Mouse (Mus musculus): ENCODE results near the gene Add1. TPM values are rescaled to one million over a fixed set of nuclear protein-coding genes. Genes with fewer than 3 reads are reported as not detected.

Gene Add1
- polyA plus RNA-seq, 1 experiment from 2014 or later: 204 TPM

GRCm38 (mm10) chr5:34534776-34535581, 38.5 kb upstream of the Add1 start:
- Histone ChIP-seq H3K27me3 (no peaks in the 10 kb centered on the region), H3K36me3 (no peaks in the 10 kb centered on the region), H3K4me2 (replicated peaks) (no peak overlapping the region), H3K27ac (no peak overlapping the region), H3K9ac (replicated peaks) (no peak overlapping the region), H3K4me1 (replicated peaks) (no peaks in the 10 kb centered on the region), H3K9me3 (no peaks in the 10 kb centered on the region), H3K4me3 (replicated peaks) (no peak overlapping the region)
- no peak for ATAC-seq
- WGBS: 85% methylated on average over 5 of the region's 5 CpGs

- 87% methylated on average over 7 of the region's 7 CpGs for WGBS
- Histone ChIP-seq H3K9ac (replicated peaks) (no peak overlapping the region), H3K36me3 (no peaks in the 10 kb centered on the region), H3K27ac (no peak overlapping the region), H3K4me1 (replicated peaks) (no peaks in the 10 kb centered on the region), H3K27me3 (no peaks in the 10 kb centered on the region), H3K4me3 (replicated peaks) (no peak overlapping the region), H3K4me2 (replicated peaks) (no peak overlapping the region), H3K9me3 (no peaks in the 10 kb centered on the region)
- ATAC-seq: no peak
Observed at GRCm38 (mm10) chr5:34535831-34536230, 37.6 kb upstream of the Add1 start.

DNA sequence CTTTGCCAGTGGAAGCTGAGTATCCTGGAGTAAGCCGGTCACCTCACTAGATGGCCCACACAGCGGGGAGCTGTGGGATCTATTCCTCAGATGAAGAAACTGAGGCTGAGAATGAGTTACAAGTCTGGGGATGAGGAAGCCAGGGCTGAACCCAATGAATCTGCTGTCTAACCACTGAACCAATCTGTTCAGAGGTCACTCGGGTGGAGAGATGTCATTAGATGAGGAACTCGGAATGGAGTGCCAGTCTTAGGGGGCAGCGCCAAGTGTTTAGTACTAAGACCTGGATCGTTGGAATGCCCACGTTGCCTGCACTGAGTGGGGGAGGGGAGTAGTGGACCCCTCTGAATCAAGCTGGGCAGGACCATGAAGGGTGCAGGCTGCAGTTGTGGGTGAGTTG, 35.4 kb upstream of the Add1 start:
- Histone ChIP-seq H3K27me3 (no peaks in the 10 kb centered on the region), H3K36me3 (no peaks in the 10 kb centered on the region), H3K4me3 (replicated peaks) (no peak overlapping the region), H3K4me2 (replicated peaks) (no peak overlapping the region), H3K4me1 (replicated peaks) (no peaks in the 10 kb centered on the region), H3K9me3 (no peaks in the 10 kb centered on the region), H3K9ac (replicated peaks) (no peak overlapping the region), H3K27ac (no peak overlapping the region)
- no peak for ATAC-seq
- WGBS: 78% methylated on average over 7 of the region's 7 CpGs

- Histone ChIP-seq H3K4me3 (replicated peaks) (no peak overlapping the region), H3K4me1 (replicated peaks) (no peaks in the 10 kb centered on the region), H3K9me3 (no peaks in the 10 kb centered on the region), H3K36me3 (no peaks in the 10 kb centered on the region), H3K9ac (replicated peaks) (no peak overlapping the region), H3K27me3 (no peaks in the 10 kb centered on the region), H3K27ac (no peak overlapping the region), H3K4me2 (replicated peaks) (no peak overlapping the region)
- no peak for ATAC-seq
- WGBS: 40% methylated on average over 5 of the region's 5 CpGs
Observed at GRCm38 (mm10) chr5:34538527-34538926, 34.9 kb upstream of the Add1 start.

DNA sequence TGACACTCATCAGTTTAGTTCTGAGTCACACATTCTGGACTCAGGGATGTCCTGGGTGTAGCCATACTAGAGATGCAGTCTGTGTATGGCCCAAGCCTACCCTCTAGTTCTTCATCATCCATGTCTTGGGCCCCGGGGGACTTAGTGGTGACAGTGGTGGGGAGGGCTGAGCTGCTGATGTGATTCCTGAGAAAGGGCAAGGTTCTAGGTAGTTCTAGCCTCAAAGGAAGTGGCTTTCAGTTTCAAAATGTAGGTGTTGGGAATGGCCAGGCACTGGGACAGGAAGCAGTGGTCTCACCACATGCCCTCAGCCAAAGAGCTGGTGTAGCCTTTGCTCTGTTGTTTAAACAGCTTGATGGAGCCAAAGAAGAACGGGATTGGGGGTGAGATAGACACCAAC, 34.3 kb upstream of the Add1 start:
- H3K4me3 ChIP-seq (replicated peaks): no peak overlapping the region
- WGBS: 91% methylated on average over 2 of the region's 2 CpGs

DNA sequence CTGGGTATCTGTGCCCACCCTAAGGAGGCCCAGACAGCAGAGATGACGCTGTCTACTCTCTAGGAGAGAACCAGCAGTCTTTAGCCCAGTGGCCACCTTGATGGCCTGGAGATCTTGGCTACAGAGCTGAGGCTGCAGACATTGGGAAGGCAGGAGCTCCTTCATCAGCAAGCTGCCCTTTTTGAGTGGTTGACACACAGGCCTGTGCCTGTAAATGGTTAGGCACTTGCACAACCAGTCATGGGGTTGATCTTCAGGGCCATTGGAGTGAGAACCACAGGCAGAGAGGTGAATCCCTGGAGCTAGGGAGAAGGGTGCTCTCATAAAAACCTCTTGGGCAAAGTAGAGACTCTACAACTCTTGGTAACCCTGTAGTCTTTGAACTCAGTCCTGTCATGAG, 31.3 kb upstream of the Add1 start:
- Histone ChIP-seq H3K4me3 (replicated peaks) (no peak overlapping the region), H3K27me3 (no peaks in the 10 kb centered on the region), H3K36me3 (no peaks in the 10 kb centered on the region), H3K27ac (no peak overlapping the region), H3K4me1 (replicated peaks) (no peaks in the 10 kb centered on the region), H3K4me2 (replicated peaks) (no peak overlapping the region), H3K9me3 (no peaks in the 10 kb centered on the region), H3K9ac (replicated peaks) (no peak overlapping the region)
- 56% methylated on average over 1 of the region's 1 CpGs for WGBS
- ATAC-seq: no peak

More for the DNA sequence above, 34.3 kb upstream of the Add1 start:
- no peak overlapping the region for H3K9ac ChIP-seq (replicated peaks)
- ATAC-seq: no peak
- no peaks in the 10 kb centered on the region for H3K36me3 ChIP-seq
- no peak overlapping the region for H3K27ac ChIP-seq
- no peaks in the 10 kb centered on the region for H3K27me3 ChIP-seq
- H3K9me3 ChIP-seq: no peaks in the 10 kb centered on the region
- no peak overlapping the region for H3K4me2 ChIP-seq (replicated peaks)
- no peaks in the 10 kb centered on the region for H3K4me1 ChIP-seq (replicated peaks)

DNA sequence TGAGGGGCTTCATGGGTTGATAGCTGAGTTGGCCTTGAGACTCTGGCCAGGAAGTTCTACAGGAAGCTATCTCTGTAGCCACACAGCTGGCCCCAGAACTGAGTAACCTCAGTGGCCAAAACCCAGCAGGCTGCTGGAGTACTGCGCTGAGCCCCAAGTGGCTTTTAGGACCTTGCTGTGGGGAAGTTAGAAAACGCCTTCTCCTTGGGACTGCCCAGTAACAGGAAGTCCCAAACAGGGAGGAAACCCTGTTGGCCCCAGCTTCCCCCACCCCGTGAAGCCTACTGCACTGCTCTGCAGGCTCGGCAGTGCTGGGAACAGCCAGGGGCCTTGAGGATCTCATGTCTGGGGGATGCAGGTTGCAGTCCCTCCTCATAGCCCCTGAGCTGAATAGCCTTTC, 30.4 kb upstream of the Add1 start:
- Histone ChIP-seq H3K4me2 (replicated peaks) (no peak overlapping the region), H3K36me3 (no peaks in the 10 kb centered on the region), H3K27ac (no peak overlapping the region), H3K4me1 (replicated peaks) (no peaks in the 10 kb centered on the region), H3K4me3 (replicated peaks) (no peak overlapping the region), H3K9ac (replicated peaks) (no peak overlapping the region), H3K9me3 (no peaks in the 10 kb centered on the region), H3K27me3 (no peaks in the 10 kb centered on the region)
- 72% methylated on average over 4 of the region's 4 CpGs for WGBS
- no peak for ATAC-seq

- no peak overlapping the region for H3K4me2 ChIP-seq (replicated peaks)
- H3K9me3 ChIP-seq: no peaks in the 10 kb centered on the region
Observed at GRCm38 (mm10) chr5:34547410-34547809, 26.1 kb upstream of the Add1 start.

GRCm38 (mm10) chr5:34549135-34549482, 24.4 kb upstream of the Add1 start:
- peaks cover 26% of the 10 kb centered on the region for H3K4me1 ChIP-seq (replicated peaks)
- 21% methylated on average over 8 of the region's 8 CpGs for WGBS
- ATAC-seq: peak; percentile 40
- H3K4me3 ChIP-seq (replicated peaks): peak overlapping the region; percentile 81
- H3K9ac ChIP-seq (replicated peaks): peak overlapping the region; percentile 95
- H3K27ac ChIP-seq: no peak overlapping the region
- peak overlapping the region; percentile 59 for H3K4me2 ChIP-seq (replicated peaks)
- no peaks in the 10 kb centered on the region for H3K9me3 ChIP-seq
- H3K27me3 ChIP-seq: no peaks in the 10 kb centered on the region
- peaks cover 18% of the 10 kb centered on the region for H3K36me3 ChIP-seq

More at GRCm38 (mm10) chr5:34547410-34547809, 26.1 kb upstream of the Add1 start:
- Histone ChIP-seq H3K27ac (no peak overlapping the region), H3K4me3 (replicated peaks) (no peak overlapping the region), H3K9ac (replicated peaks) (no peak overlapping the region), H3K36me3 (peaks cover 8% of the 10 kb centered on the region), H3K27me3 (no peaks in the 10 kb centered on the region), H3K4me1 (replicated peaks) (peaks cover 24% of the 10 kb centered on the region)
- no peak for ATAC-seq

GRCm38 (mm10) chr5:34549483-34550221, 23.8 kb upstream of the Add1 start:
- peak overlapping the region; percentile 81 for H3K4me3 ChIP-seq (replicated peaks)
- H3K4me2 ChIP-seq (replicated peaks): peak overlapping the region; percentile 59
- H3K4me1 ChIP-seq (replicated peaks): peaks cover 26% of the 10 kb centered on the region
- peak; percentile 91 for ATAC-seq
- H3K9me3 ChIP-seq: no peaks in the 10 kb centered on the region
- under 1% methylated on average over 49 of the region's 49 CpGs for WGBS
- peak overlapping the region; percentile 95 for H3K9ac ChIP-seq (replicated peaks)
- peak overlapping the region; percentile 84 for H3K27ac ChIP-seq
- H3K27me3 ChIP-seq: no peaks in the 10 kb centered on the region
- H3K36me3 ChIP-seq: peaks cover 21% of the 10 kb centered on the region

DNA sequence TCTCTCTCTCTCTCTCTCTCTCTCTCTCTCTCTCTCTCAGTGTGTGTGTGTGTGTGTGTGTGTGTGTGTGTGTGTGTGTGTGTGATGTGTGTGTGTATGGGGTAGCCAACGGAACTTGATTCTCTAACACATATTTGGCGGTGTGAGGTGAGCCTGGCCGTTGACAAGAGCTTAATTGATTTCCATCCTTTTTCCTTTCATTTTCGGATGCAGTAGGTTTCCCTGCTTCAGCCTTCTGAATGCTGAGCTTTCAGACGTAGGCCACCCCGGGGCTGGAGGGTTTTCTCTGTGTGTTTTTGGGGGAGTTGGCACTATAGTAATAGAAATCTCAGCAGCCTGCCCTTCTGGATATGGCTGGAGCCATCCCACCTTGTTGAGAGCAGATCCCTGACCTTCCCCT, 23.2 kb upstream of the Add1 start:
- Histone ChIP-seq H3K27me3 (no peaks in the 10 kb centered on the region), H3K4me2 (replicated peaks) (peak overlapping the region; percentile 59), H3K27ac (peak overlapping the region; percentile 84; the same call in 1 of the 2 replicates), H3K4me3 (replicated peaks) (peak overlapping the region; percentile 81), H3K9me3 (no peaks in the 10 kb centered on the region), H3K9ac (replicated peaks) (peak overlapping the region; percentile 95), H3K36me3 (peaks cover 27% of the 10 kb centered on the region), H3K4me1 (replicated peaks) (peaks cover 26% of the 10 kb centered on the region)
- peak; percentile 15; the same call in 1 of the 2 replicates for ATAC-seq
- 25% methylated on average over 6 of the region's 6 CpGs for WGBS

DNA sequence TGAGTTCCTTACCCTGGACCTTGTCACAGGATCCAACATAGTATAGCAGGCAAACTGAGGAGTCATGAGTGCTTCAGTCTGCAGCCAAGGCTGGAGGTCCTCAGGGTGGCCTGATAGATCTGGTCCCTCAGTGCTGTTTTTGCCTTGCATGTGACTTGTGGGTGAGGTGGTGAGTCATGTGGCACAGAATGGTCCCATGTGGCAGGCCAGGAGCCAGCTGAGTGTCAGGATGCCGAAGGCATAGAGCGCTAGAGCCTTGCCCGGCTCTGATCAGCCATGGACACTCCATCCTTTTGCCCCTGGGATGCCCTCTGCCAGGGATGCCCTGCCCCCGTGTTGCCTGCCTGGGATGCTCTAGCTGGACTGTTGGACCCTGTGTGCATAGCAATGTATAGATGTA, 21.6 kb upstream of the Add1 start:
- H3K9ac ChIP-seq (replicated peaks): no peak overlapping the region
- H3K27me3 ChIP-seq: no peaks in the 10 kb centered on the region
- H3K36me3 ChIP-seq: peaks cover 43% of the 10 kb centered on the region
- H3K4me2 ChIP-seq (replicated peaks): no peak overlapping the region
- H3K9me3 ChIP-seq: no peaks in the 10 kb centered on the region
- ATAC-seq: no peak
- H3K27ac ChIP-seq: no peak overlapping the region
- H3K4me1 ChIP-seq (replicated peaks): peaks cover 26% of the 10 kb centered on the region
- 89% methylated on average over 4 of the region's 4 CpGs for WGBS
- no peak overlapping the region for H3K4me3 ChIP-seq (replicated peaks)
